Mouse (Mus musculus): Measurements from ENCODE around the gene Erfe. TPM values are rescaled to one million over a fixed set of nuclear protein-coding genes. Genes with fewer than 3 reads are reported as not detected.

Gene Erfe
- polyA plus RNA-seq, 1 experiment from 2014 or later: 1.5 TPM

GRCm38 (mm10) chr1:91373414-91373835 lies 7.2 kb downstream of the Erfe start:
- Histone ChIP-seq H3K9me3 (no peaks in the 10 kb centered on the region), H3K9ac (replicated peaks) (no peak overlapping the region), H3K27me3 (no peaks in the 10 kb centered on the region), H3K4me3 (replicated peaks) (no peak overlapping the region), H3K27ac (no peak overlapping the region), H3K4me2 (no peak overlapping the region), H3K4me1 (replicated peaks) (no peaks in the 10 kb centered on the region), H3K36me3 (peaks cover 91% of the 10 kb centered on the region)
- 87% methylated on average over 6 of the region's 6 CpGs for WGBS
- no peak for ATAC-seq (ENCODE audit: insufficient number of reproducible peaks, insufficient read depth, low FRiP score, low TSS enrichment, low read depth)

GRCm38 (mm10) chr1:91380453-91381090 lies 14.3 kb downstream of the Erfe start:
- H3K4me2 ChIP-seq: no peak overlapping the region
- H3K4me1 ChIP-seq (replicated peaks): no peaks in the 10 kb centered on the region
- no peaks in the 10 kb centered on the region for H3K9me3 ChIP-seq
- no peak overlapping the region for H3K4me3 ChIP-seq (replicated peaks)
- H3K9ac ChIP-seq (replicated peaks): no peak overlapping the region
- H3K27me3 ChIP-seq: no peaks in the 10 kb centered on the region
- H3K27ac ChIP-seq: no peak overlapping the region
- 69% methylated on average over 7 of the region's 7 CpGs for WGBS
- peaks cover 96% of the 10 kb centered on the region for H3K36me3 ChIP-seq
- 0 out of 2 replicates have a peak, but pooled peaks have one; percentile 37 for ATAC-seq (ENCODE audit: insufficient number of reproducible peaks, insufficient read depth, low FRiP score, low TSS enrichment, low read depth)

GRCm38 (mm10) chr1:91381091-91381471 lies 14.9 kb downstream of the Erfe start:
- no peak overlapping the region for H3K9ac ChIP-seq (replicated peaks)

GRCm38 (mm10) chr1:91390369-91390768 lies 24.1 kb downstream of the Erfe start:
- Histone ChIP-seq H3K27ac (no peak overlapping the region), H3K4me1 (replicated peaks) (no peaks in the 10 kb centered on the region), H3K36me3 (peaks cover 92% of the 10 kb centered on the region), H3K9ac (replicated peaks) (no peak overlapping the region), H3K9me3 (no peaks in the 10 kb centered on the region), H3K4me3 (replicated peaks) (no peak overlapping the region), H3K4me2 (no peak overlapping the region), H3K27me3 (no peaks in the 10 kb centered on the region)
- 97% methylated on average over 5 of the region's 5 CpGs for WGBS
- no peak for ATAC-seq (ENCODE audit: insufficient number of reproducible peaks, insufficient read depth, low FRiP score, low TSS enrichment, low read depth)

More at GRCm38 (mm10) chr1:91381091-91381471, 14.9 kb downstream of the Erfe start:
- H3K9me3 ChIP-seq: no peaks in the 10 kb centered on the region
- H3K27ac ChIP-seq: no peak overlapping the region
- peaks cover 94% of the 10 kb centered on the region for H3K36me3 ChIP-seq
- H3K27me3 ChIP-seq: no peaks in the 10 kb centered on the region
- H3K4me2 ChIP-seq: no peak overlapping the region
- H3K4me1 ChIP-seq (replicated peaks): no peaks in the 10 kb centered on the region
- WGBS: 89% methylated on average over 4 of the region's 4 CpGs
- ATAC-seq (ENCODE audit: insufficient number of reproducible peaks, insufficient read depth, low FRiP score, low TSS enrichment, low read depth): no peak
- no peak overlapping the region for H3K4me3 ChIP-seq (replicated peaks)

- peaks cover 36% of the 10 kb centered on the region for H3K36me3 ChIP-seq
- ATAC-seq (ENCODE audit: insufficient number of reproducible peaks, insufficient read depth, low FRiP score, low TSS enrichment, low read depth): no peak
- H3K27ac ChIP-seq: peak overlapping the region; percentile 90
- no peaks in the 10 kb centered on the region for H3K9me3 ChIP-seq
- peak overlapping the region; percentile 91 for H3K4me3 ChIP-seq (replicated peaks)
- H3K4me1 ChIP-seq (replicated peaks): peaks cover 12% of the 10 kb centered on the region
- WGBS: under 1% methylated on average over 12 of the region's 12 CpGs
- peak overlapping the region; percentile 96 for H3K9ac ChIP-seq (replicated peaks)
- H3K27me3 ChIP-seq: no peaks in the 10 kb centered on the region
- peak overlapping the region; percentile 67 for H3K4me2 ChIP-seq
Observed at GRCm38 (mm10) chr1:91397927-91398259, 31.7 kb downstream of the Erfe start.

- H3K27me3 ChIP-seq: no peaks in the 10 kb centered on the region
- H3K36me3 ChIP-seq: peaks cover 30% of the 10 kb centered on the region
- H3K4me2 ChIP-seq: peak within 1 kb of the TSS; percentile 67
- H3K4me1 ChIP-seq (replicated peaks): peaks cover 12% of the 10 kb centered on the region
- peak within 1 kb of the TSS; percentile 90 for H3K27ac ChIP-seq
- peak within 1 kb of the TSS; percentile 96 for H3K9ac ChIP-seq (replicated peaks)
- H3K4me3 ChIP-seq (replicated peaks): peak within 1 kb of the TSS; percentile 91
- under 1% methylated on average over 90 of the region's 91 CpGs for WGBS
- peak; percentile 96 for ATAC-seq (ENCODE audit: insufficient number of reproducible peaks, insufficient read depth, low FRiP score, low TSS enrichment, low read depth)
- H3K9me3 ChIP-seq: no peaks in the 10 kb centered on the region
Observed at GRCm38 (mm10) chr1:91398260-91399062, 32.2 kb downstream of the Erfe start, which contains the start of gene Ilkap. Gene Ilkap, minus strand, starts transcription at chr1:91398815.

GRCm38 (mm10) chr1:91404976-91405375 lies 38.7 kb downstream of the Erfe start:
- Histone ChIP-seq H3K9ac (replicated peaks) (no peak overlapping the region), H3K27ac (no peak overlapping the region), H3K4me3 (replicated peaks) (no peak overlapping the region), H3K27me3 (peaks cover 9% of the 10 kb centered on the region), H3K4me2 (no peak overlapping the region), H3K4me1 (replicated peaks) (no peaks in the 10 kb centered on the region), H3K36me3 (no peaks in the 10 kb centered on the region), H3K9me3 (no peaks in the 10 kb centered on the region)
- WGBS: 26% methylated on average over 1 of the region's 1 CpGs
- no peak for ATAC-seq (ENCODE audit: insufficient number of reproducible peaks, insufficient read depth, low FRiP score, low TSS enrichment, low read depth)

- Histone ChIP-seq H3K9me3 (no peaks in the 10 kb centered on the region), H3K4me3 (replicated peaks) (no peak overlapping the region), H3K4me1 (replicated peaks) (no peaks in the 10 kb centered on the region), H3K36me3 (no peaks in the 10 kb centered on the region), H3K27ac (no peak overlapping the region), H3K9ac (replicated peaks) (0 out of 2 replicates have a peak overlapping the region, but pooled peaks have one; percentile 8), H3K27me3 (peaks cover 9% of the 10 kb centered on the region), H3K4me2 (no peak overlapping the region)
- 60% methylated on average over 23 of the region's 23 CpGs for WGBS
- ATAC-seq (ENCODE audit: insufficient number of reproducible peaks, insufficient read depth, low FRiP score, low TSS enrichment, low read depth): no peak
Observed at GRCm38 (mm10) chr1:91405406-91406169, 39.4 kb downstream of the Erfe start.

GRCm38 (mm10) chr1:91407819-91408218 lies 41.6 kb downstream of the Erfe start:
- Histone ChIP-seq H3K9me3 (no peaks in the 10 kb centered on the region), H3K4me2 (no peak overlapping the region), H3K4me3 (replicated peaks) (no peak overlapping the region), H3K36me3 (0 out of 2 replicates have a peak, but pooled peaks cover 5% of the 10 kb centered on the region), H3K9ac (replicated peaks) (no peak overlapping the region), H3K27ac (no peak overlapping the region), H3K4me1 (replicated peaks) (peaks cover 13% of the 10 kb centered on the region), H3K27me3 (peaks cover 9% of the 10 kb centered on the region)
- WGBS: 75% methylated on average over 4 of the region's 4 CpGs
- ATAC-seq (ENCODE audit: insufficient number of reproducible peaks, insufficient read depth, low FRiP score, low TSS enrichment, low read depth): no peak

- WGBS: 61% methylated on average over 8 of the region's 8 CpGs
- H3K27ac ChIP-seq: no peak overlapping the region
- no peak for ATAC-seq (ENCODE audit: insufficient number of reproducible peaks, insufficient read depth, low FRiP score, low TSS enrichment, low read depth)
- H3K36me3 ChIP-seq: 0 out of 2 replicates have a peak, but pooled peaks cover 5% of the 10 kb centered on the region
- peak overlapping the region; percentile 84 for H3K9ac ChIP-seq (replicated peaks)
- H3K9me3 ChIP-seq: no peaks in the 10 kb centered on the region
- H3K4me2 ChIP-seq: peak overlapping the region; percentile 96
- no peaks in the 10 kb centered on the region for H3K27me3 ChIP-seq
- H3K4me3 ChIP-seq (replicated peaks): peak overlapping the region; percentile 74
- H3K4me1 ChIP-seq (replicated peaks): peaks cover 35% of the 10 kb centered on the region
Observed at GRCm38 (mm10) chr1:91411631-91412285, 45.5 kb downstream of the Erfe start.
